Mouse (Mus musculus) ES-CJ7 (cell line): ENCODE measurements at regions not wholly inside any gene's neighbourhood (a gene's known extent, or its start where the extent isn't known, plus 50 kb on each side); places are given as distances from the start of the nearest gene placed in this dataset.

ENCODE experiments used
- DNase-seq: peaks from one replicate; pipeline ENCODE4 v3.0.0; 2011; ENCODE audit warnings: low read depth, low spot score

- DNase-seq: no peak
Observed at GRCm38 (mm10) chr2:160066491-160067303, 267.3 kb downstream of the Gm826 start.

GRCm38 (mm10) chr2:160062148-160062937, 271.6 kb downstream of the Gm826 start:
- DNase-seq: no peak

GRCm38 (mm10) chr2:160060091-160060490, 273.9 kb downstream of the Gm826 start:
- DNase-seq: no peak

- DNase-seq: no peak
Observed at GRCm38 (mm10) chr2:160057211-160057610, 276.8 kb downstream of the Gm826 start.

- DNase-seq: no peak
Observed at GRCm38 (mm10) chr2:160054411-160054810, 279.6 kb downstream of the Gm826 start.

GRCm38 (mm10) chr2:160048286-160048685, 285.7 kb downstream of the Gm826 start:
- no peak for DNase-seq

GRCm38 (mm10) chr2:160046881-160047543, 286.9 kb downstream of the Gm826 start:
- DNase-seq: no peak

GRCm38 (mm10) chr2:160044591-160044990, 289.4 kb downstream of the Gm826 start:
- no peak for DNase-seq

- no peak for DNase-seq
Observed at GRCm38 (mm10) chr2:160044184-160044583, 289.8 kb downstream of the Gm826 start.

- no peak for DNase-seq
Observed at GRCm38 (mm10) chr2:160029432-160029831, 304.5 kb downstream of the Gm826 start.

- DNase-seq: no peak
Observed at GRCm38 (mm10) chr2:160028459-160028858, 305.5 kb downstream of the Gm826 start.

GRCm38 (mm10) chr2:160025911-160026310, 308.1 kb downstream of the Gm826 start:
- DNase-seq: no peak

- no peak for DNase-seq
Observed at GRCm38 (mm10) chr2:160021541-160021940, 312.4 kb downstream of the Gm826 start.

GRCm38 (mm10) chr2:160020876-160021275, 313.1 kb downstream of the Gm826 start:
- peak; percentile 71 for DNase-seq

GRCm38 (mm10) chr2:160017020-160017812, 316.7 kb downstream of the Gm826 start:
- no peak for DNase-seq

- DNase-seq: no peak
Observed at GRCm38 (mm10) chr2:160011421-160011820, 322.5 kb downstream of the Gm826 start.

GRCm38 (mm10) chr2:160002695-160003094, 331.3 kb downstream of the Gm826 start:
- DNase-seq: no peak

- peak; percentile 53 for DNase-seq
Observed at GRCm38 (mm10) chr2:160000449-160000848, 333.5 kb downstream of the Gm826 start.

- no peak for DNase-seq
Observed at GRCm38 (mm10) chr2:159997395-159997794, 336.6 kb downstream of the Gm826 start.

- DNase-seq: no peak
Observed at GRCm38 (mm10) chr2:159994490-159994889, 339.5 kb downstream of the Gm826 start.

- no peak for DNase-seq
Observed at GRCm38 (mm10) chr2:159986719-159987118, 347.2 kb downstream of the Gm826 start.
